Comparison of ENCODE assay signal across 9 mouse cellular contexts in the genomic region with DNA sequence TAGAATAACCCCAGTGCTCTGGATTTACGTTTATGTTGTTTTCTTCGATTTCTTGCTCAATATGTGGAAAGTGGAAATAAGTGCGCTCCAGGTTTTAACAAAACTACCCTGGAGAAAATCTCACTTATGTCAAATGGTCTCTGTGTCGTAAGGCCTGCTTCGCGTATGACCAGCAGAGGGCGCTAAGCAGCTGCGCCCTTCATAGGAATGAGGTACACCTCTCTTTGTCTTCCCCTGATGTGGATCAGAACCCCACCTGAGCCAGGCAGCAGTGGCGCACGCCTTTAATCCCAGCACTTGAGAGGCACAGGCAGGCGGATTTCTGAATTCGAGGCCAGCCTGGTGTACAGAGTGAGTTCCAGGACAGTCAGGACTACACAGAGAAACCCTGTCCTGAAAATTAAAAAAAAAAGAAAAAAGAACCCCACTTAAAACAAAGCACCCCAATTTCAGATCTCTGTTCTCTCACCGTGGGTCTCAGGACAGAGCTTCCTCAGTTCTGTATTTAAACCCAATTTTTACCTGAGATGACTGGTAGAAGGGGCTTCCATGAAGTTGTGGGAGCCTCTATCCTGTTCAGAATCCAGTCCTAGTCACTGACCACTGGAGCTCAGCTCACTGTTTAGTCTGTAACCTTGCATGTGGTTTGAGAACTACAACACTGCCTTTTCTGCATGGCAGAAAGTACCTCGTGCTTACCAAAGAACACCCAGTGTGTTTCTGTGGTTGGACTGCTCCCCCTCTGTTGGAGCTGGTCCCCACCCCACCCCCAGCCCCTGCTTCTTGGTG. TPM values are rescaled to one million over a fixed set of nuclear protein-coding genes. Genes with fewer than 3 reads are reported as not detected.
A peak's percentile ranks its signal among the peaks of the same experiment; 100 is the strongest.
DNase-seq lines count a peak whose midpoint lies in the region; ATAC-seq and TF ChIP-seq lines count a peak whose summit lies in the region.
"Had no signal": no experiment of that assay in that cellular context is flagged by ENCODE, and none has a peak within 500 bp of the region (broad histone marks: within the 10 kb centered on the region; RNA-seq: fewer than 3 reads in every experiment).

No protein-coding gene starts in this region.

- peak; percentile 84; the same call in 1 of the 2 replicates for TF ChIP-seq CTCF in small intestine, adult 2 months (IDR thresholded peaks at IDR 0.05; ENCODE audit: extremely low read depth, insufficient read length, insufficient replicate concordance, low read depth, low read length)

- peak; percentile 9 to 59 for DNase-seq in adrenal gland, adult (ENCODE audit: inconsistent age in 2 of 2, low spot score in 1 of 2)
- DNase-seq in adrenal gland, adult 8-10 months: no peak
- DNase-seq in ZHBTc4 (ENCODE audit: low read depth, low spot score): peak; percentile 77
- DNase-seq in embryonic facial prominence, embryonic 11.5 days (ENCODE audit: low spot score): peak; percentile 86
- DNase-seq in layer of hippocampus, adult 9-10 months (ENCODE audit: low spot score): peak; percentile 0

- H3K27me3 ChIP-seq in embryonic facial prominence, embryonic 11.5 days (ENCODE audit: control insufficient read depth, insufficient read depth, low read length): no peaks in the 10 kb centered on the region
- H3K27me3 ChIP-seq in small intestine, adult 2 months (ENCODE audit: control insufficient read depth, insufficient read depth, low read length): no peaks in the 10 kb centered on the region; the same call in 1 of the 2 replicates
- H3K27me3 ChIP-seq: limb, embryonic 15.5 days had no signal

- no peaks in the 10 kb centered on the region for H3K36me3 ChIP-seq in embryonic facial prominence, embryonic 11.5 days (replicated peaks; ENCODE audit: control insufficient read depth, insufficient read depth, low read depth, low read length)
- no peaks in the 10 kb centered on the region for H3K36me3 ChIP-seq in small intestine, adult 2 months (ENCODE audit: control insufficient read depth, insufficient read depth, low read length)
- H3K36me3 ChIP-seq: limb, embryonic 15.5 days had no signal

- no peak; the same call in 1 of the 2 replicates for ATAC-seq in embryonic facial prominence, embryonic 11.5 days (replicated peaks; ENCODE audit: insufficient number of reproducible peaks, low FRiP score, low TSS enrichment, low read depth)
- peak; percentile 91 to 92 for ATAC-seq in hematopoietic stem cell, adult 5-6 weeks (replicated peaks in 1 of 2; ENCODE audit: insufficient read depth in 1 of 2, low FRiP score in 2 of 2, low TSS enrichment in 1 of 2, low read depth in 1 of 2, poor library complexity in 2 of 2, severe bottlenecking in 2 of 2)
- ATAC-seq in megakaryocyte-erythroid progenitor cell, adult 5-6 weeks (replicated peaks; ENCODE audit: low FRiP score, low TSS enrichment, poor library complexity, severe bottlenecking): peak; percentile 82

- H3K9ac ChIP-seq in embryonic facial prominence, embryonic 11.5 days (replicated peaks; ENCODE audit: low read length): no peak overlapping the region
- H3K9ac ChIP-seq: limb, embryonic 15.5 days had no signal

- no peak overlapping the region for H3K27ac ChIP-seq in embryonic facial prominence, embryonic 11.5 days (replicated peaks; ENCODE audit: low read depth, low read length)
- no peak overlapping the region for H3K27ac ChIP-seq in small intestine, adult 2 months (ENCODE audit: insufficient read depth, low read depth, low read length)
- H3K27ac ChIP-seq: limb, embryonic 15.5 days had no signal

- TF ChIP-seq POLR2A in small intestine, adult 2 months (IDR thresholded peaks at IDR 0.05; ENCODE audit: low read depth, low read length): no peak

- H3K4me1 ChIP-seq in embryonic facial prominence, embryonic 11.5 days (ENCODE audit: control insufficient read depth, insufficient read depth, low read length): no peaks in the 10 kb centered on the region
- H3K4me1 ChIP-seq in small intestine, adult 2 months (ENCODE audit: control insufficient read depth, insufficient read depth, insufficient read length, low read length): no peaks in the 10 kb centered on the region
- H3K4me1 ChIP-seq: limb, embryonic 15.5 days had no signal

- H3K4me2 ChIP-seq in embryonic facial prominence, embryonic 11.5 days (ENCODE audit: low read depth, low read length): no peak overlapping the region
- H3K4me2 ChIP-seq: limb, embryonic 15.5 days had no signal

- WGBS in embryonic facial prominence, embryonic 11.5 days: 22% methylated on average over 14 of the region's 14 CpGs
- WGBS in small intestine, adult 2 months: 15% methylated on average over 14 of the region's 14 CpGs

- no peak overlapping the region for H3K4me3 ChIP-seq in embryonic facial prominence, embryonic 11.5 days (ENCODE audit: low read depth, low read length)
- no peak overlapping the region for H3K4me3 ChIP-seq in small intestine, adult 2 months (ENCODE audit: low read depth, low read length)
- H3K4me3 ChIP-seq: limb, embryonic 15.5 days had no signal

- no peaks in the 10 kb centered on the region for H3K9me3 ChIP-seq in embryonic facial prominence, embryonic 11.5 days (replicated peaks; ENCODE audit: control insufficient read depth, low read length)
- H3K9me3 ChIP-seq: limb, embryonic 15.5 days had no signal

RNA-seq across cellular contexts. Expression of gene Adgrf4, which starts 33.3 kb away (rescaled TPM):
- total RNA-seq in adrenal gland, adult 8-10 months (2022): under 1 TPM in 1 of 4 experiments, not detected in 3; 0.12 TPM
- polyA plus RNA-seq in embryonic facial prominence, embryonic 11.5 days (2014; fragmentation: Nextera tagmentation; extraction: Ambion mirVana): 0.21 TPM in 1 of 2 replicates, not detected in the other
- total RNA-seq in hematopoietic stem cell, adult 5-6 weeks (2017): not detected in 2 replicates
- not detected in 2 replicates for total RNA-seq in megakaryocyte-erythroid progenitor cell, adult 5-6 weeks (2014; fragmentation: Nextera tagmentation)
- total RNA-seq in megakaryocyte-erythroid progenitor cell, adult 5-6 weeks (2017): not detected in 2 replicates
- polyA plus RNA-seq in small intestine, adult 2 months (2012; rRNA removed): 0.04 TPM in 1 of 2 replicates, not detected in the other

RNA-seq across cellular contexts. Expression of gene Opn5, which starts 47.6 kb away (rescaled TPM):
- not detected for total RNA-seq in adrenal gland, adult 8-10 months (2022)
- 0.11 TPM in 1 of 2 replicates, not detected in the other for polyA plus RNA-seq in embryonic facial prominence, embryonic 11.5 days (2014; fragmentation: Nextera tagmentation; extraction: Ambion mirVana)
- not detected in 2 replicates for total RNA-seq in hematopoietic stem cell, adult 5-6 weeks (2017)
- total RNA-seq in megakaryocyte-erythroid progenitor cell, adult 5-6 weeks (2014; fragmentation: Nextera tagmentation): not detected in 2 replicates
- not detected in 2 replicates for total RNA-seq in megakaryocyte-erythroid progenitor cell, adult 5-6 weeks (2017)
- not detected in 2 replicates for polyA plus RNA-seq in small intestine, adult 2 months (2012; rRNA removed)
- polyA plus RNA-seq: limb, embryonic 15.5 days had no signal
